Mouse (Mus musculus): ENCODE measurements around the gene Slc16a7. TPM values are rescaled to one million over a fixed set of nuclear protein-coding genes. Genes with fewer than 3 reads are reported as not detected.

Gene Slc16a7
- total RNA-seq, 2 experiments from 2014 or later, result 34.8 to 38.2 TPM

DNA sequence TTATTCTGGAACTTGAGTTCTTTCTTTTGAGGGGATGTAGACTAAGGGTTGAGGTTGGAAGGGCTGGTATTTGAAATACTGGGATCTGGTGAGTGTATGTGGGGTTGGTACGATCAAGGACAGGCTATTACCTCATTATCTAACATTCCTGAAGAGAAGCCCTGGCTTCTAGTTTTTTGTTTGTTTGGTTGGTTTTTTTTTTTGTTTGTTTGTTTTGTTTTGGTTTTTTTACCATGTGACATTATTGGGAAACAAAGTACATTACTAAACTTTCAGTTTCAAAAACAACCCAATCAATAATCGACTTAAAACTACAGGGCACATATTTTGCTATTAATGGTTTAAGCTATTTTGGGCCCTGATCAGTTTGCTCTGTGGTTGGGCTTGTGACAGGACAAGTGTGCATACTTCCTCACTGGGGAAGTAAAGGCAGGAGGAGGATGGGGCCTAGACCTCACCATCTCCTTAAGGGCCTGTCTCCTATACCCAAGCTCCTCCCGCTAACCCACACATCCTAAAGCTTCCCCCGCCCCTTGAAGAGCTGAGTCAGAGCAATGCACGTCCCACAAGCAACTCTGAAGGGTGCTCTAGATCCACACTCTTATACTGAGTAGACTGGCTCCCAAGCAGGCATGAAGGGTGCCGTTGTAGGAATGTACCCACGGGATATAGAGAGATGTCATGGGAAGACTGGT lies 64.2 kb downstream of the Slc16a7 start:
- no peak for DNase-seq (ENCODE audit: low spot score in 2 of 2)

DNA sequence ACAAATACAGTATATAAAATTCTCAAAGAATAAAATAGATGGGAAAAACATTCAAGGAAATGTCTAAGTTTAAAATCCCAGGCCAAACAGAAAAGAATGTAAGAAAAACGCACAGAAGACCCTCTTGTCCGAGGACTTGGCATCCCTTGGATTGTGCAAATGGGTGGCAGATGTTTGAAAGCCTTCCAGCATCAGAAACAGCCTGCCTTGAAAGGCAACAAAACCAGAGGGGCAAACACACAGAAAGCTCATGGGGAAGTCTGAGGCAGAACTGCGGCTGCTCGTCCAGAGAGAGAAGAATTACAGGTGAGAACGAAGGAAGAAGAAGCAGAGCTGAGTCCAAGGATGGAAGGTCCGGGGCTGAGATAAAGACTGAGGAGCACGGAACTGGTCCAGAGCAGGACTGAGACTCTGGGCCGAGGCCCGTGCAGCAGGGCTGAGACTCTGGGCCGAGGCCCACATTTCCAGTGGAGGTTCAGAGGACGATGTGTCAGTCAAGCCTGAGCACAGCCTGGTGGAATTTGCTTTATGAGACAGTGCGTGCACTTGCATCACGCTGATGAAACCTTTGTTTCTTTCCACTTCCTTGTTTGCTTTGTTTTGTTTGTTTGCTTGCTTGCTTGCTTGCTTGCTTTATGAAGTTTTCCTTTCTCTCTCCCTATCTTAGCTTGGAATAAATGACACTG lies 65.0 kb downstream of the Slc16a7 start:
- no peak for DNase-seq (ENCODE audit: low spot score in 2 of 2)

DNA sequence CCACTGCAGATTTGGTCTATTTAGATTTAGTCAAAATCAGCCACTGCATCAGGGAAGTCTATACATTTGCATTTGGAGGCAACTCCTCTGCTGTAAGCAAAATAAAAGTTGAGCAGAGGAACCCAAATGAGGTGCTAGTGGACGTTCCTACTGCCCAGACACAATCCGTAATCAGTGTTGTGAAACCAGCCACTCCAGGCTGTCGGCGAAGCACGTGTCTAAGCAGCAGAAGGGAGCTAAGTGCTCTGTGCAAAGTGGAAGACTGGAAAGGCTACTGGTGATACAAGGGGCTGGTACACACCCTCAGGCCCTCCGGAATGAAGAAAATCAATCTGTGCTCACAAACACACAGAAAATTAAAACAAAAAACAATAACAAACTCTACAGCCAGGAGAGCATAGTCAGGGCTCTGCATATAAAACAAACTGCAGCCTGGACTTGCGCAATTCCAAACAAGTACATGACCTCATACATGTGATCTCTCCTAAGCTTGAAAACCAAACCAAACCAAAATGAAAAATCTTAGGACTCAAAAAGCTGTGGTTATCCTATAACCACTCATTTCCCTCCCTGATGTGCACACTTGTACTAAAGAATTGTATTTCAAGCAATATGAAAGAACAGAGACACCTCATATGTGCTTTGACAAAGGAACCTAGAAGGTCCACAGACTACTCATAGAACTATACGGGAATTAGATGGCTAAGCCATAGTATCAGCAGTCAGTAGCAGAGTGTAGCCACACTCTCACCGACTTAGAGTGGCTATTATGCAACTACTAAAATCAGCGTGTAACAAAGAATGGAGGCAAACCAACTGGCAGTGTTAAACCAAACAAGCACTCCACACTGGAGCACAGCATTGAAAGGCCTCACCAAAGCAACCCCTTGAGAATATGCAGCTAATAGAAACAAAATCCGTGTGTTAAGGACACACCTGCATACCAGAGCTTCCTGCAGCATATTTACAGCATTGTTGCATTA lies 67.5 kb downstream of the Slc16a7 start:
- no peak for DNase-seq (ENCODE audit: low spot score in 2 of 2)

DNA sequence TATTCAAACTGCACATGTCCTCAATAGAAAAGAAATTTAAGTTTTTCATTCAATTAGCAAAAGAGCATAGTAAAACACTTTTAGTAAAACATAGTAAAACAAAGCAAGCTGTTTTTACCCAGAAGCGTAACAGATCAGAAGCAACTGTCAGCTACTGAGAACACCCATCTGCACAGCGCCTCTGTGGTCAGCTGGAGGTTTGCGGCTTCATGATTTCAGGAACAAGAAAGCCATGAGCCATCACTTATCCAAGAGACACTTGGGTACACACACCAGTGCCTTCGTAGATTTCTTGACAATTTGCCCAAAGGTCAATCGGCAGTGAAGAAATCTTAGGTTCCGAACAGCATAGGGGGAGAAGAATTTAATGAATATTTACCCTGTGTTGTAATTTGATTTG lies 71.9 kb downstream of the Slc16a7 start:
- no peak for DNase-seq (ENCODE audit: low spot score in 2 of 2)

DNA sequence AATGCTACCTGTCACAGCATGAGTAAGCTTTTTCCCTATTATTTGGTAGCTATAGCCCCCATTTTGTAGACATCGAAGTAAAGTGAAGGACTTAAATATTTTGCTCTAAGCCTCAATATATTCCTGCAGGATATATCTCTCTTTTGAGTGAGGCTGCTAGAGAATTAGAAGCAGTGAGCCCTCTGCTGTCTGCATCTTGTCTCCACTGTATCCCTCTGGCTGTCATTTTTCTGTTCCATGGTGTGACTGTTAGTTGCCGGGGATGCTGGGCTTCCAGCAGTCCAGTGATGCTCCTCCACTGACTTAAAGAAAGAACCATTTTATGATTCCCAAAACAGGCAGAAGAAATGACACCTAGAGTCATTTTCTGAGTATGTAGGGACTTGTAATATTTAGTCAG lies 78.4 kb downstream of the Slc16a7 start:
- DNase-seq (ENCODE audit: low spot score in 2 of 2), result no peak

DNA sequence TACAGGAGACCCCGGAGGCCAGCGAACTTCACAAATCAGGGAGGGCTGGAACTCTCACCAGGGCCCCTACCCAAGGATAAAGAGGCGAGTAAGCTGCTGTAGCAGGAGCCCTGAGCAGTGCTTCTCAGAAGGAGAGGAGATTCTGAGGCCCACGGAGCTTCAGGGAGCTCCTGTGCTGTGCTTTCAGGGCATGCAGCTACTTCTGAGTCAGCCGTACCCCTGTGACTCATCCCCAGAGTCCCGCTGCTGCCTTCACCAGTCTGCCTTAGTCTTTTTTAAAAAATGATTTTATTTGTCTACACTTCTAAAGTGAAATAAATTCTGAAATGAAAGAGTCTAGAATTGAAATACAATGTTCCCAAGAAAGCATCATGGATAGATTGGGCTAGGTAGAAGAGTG lies 91.2 kb downstream of the Slc16a7 start:
- DNase-seq (ENCODE audit: low spot score in 2 of 2), result peak; percentile 25 to 43

DNA sequence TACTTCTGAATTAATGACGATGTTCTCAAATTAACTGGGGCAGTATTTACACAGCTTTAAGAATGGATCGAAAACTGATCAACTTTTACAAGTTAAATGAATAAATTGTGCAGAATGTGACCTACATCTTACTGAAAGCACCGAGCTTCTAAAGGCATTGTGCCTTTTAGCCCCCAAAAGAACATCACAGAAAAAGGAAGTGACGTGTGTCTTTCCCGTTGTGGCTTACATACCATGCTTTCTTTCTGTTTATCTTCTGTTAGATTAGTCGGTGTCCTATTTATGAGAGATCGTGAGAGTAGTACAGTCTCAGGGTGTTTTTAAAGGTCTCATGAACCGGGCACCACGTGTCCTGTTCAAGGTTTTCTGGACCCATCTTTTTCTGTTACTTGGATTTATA lies 98.9 kb downstream of the Slc16a7 start:
- no peak for DNase-seq (ENCODE audit: low spot score in 2 of 2)

DNA sequence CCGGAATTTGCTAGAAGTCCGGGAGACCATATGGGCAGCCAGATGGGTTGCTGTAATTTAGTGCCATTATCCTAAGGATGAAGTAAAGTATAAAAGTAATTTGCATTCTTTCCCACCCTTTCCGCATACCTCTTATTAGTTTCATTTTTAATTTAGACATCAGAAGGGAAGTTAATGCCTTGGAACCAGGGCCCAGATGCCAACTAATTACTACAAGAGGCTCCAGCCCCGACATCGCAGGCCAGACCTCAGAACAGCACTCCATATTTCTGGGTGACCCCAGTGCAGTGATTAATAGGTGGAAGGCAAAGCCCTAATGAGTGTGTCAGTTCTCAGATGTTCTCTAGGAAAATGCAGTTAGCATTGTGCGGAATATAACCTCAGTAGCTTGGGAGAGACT lies 100.7 kb downstream of the Slc16a7 start:
- no peak for DNase-seq (ENCODE audit: low spot score in 2 of 2)

DNA sequence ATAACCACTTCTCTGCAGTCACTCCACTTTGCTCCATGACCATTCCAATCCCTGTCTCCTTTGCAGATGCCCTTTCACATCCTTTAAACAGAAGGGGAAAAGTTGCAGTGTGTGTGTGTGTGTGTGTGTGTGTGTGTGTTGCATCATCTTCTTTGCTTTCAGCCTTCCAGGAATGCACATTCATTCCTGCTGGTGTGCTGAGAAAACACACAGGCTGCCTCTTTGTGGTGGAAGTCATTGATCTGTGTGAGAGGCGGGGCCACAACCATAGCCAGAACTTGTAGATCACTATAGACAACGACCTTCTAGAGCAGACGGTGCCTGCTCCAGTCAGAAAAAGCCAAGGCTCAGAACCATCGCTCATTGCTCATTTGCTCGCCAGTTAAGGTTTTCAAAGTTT lies 103.9 kb downstream of the Slc16a7 start:
- DNase-seq (ENCODE audit: low spot score in 2 of 2), result no peak

DNA sequence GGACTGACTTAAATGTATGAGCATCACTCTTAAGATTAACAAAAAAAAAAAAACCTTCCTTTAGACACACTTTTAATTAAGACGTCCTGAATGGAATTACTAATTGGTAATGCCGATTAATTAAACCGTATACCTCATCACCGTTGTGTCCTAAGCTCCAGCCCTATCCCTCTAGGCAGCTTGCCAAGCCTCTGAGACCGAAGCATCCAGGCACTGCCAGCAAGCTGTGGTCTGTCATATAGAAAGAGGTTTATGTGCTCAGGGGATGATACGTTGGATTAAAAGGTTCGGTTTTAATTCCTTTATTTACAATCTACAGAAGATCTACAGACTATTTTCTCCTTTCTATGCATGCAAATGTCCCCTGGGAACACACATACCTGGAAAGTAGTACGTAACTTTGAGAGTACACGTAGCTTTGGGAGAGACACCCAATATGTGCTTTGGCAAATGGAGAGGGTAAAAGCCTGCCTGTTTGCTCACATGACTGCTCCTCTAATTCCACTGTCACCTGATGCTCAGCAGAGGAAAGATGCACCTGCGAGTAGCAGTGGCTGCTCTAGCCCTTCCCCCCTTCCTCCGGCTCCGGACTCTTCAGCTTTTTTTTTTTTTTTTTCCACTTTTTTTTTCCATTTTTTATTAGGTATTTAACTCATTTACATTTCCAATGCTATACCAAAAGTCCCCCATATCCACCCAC lies 114.0 kb downstream of the Slc16a7 start:
- no peak for DNase-seq (ENCODE audit: low spot score in 2 of 2)

DNA sequence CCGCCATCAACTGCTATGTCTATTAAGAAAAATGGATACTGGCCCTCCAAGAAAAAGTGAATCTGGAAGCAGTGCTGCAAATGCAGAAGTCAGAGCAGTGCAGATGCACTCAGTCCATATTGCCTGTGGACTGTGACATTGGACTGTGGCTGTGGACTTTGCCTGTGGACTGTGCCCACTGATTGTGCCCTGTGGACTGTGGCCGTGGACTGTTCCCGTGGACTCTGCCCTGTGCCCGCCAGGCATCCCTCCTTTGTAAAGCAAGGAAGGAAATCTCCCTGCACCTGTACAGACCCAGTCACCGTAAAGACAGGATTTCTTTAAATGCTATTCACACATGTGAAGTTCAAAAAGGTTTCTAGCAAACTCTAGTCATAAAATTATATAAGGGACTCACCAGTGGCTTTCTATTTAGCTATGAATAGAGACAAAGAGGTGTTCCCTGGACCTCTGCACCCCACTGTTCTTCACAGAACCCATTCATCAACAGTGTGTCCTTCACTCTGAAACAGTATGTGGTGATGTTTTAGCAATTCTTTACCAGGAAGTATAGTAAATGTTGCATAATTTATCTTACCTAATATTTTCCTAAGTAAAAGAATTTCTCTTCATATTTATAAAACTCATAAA lies 114.6 kb downstream of the Slc16a7 start:
- no peak for DNase-seq (ENCODE audit: low spot score in 2 of 2)

DNA sequence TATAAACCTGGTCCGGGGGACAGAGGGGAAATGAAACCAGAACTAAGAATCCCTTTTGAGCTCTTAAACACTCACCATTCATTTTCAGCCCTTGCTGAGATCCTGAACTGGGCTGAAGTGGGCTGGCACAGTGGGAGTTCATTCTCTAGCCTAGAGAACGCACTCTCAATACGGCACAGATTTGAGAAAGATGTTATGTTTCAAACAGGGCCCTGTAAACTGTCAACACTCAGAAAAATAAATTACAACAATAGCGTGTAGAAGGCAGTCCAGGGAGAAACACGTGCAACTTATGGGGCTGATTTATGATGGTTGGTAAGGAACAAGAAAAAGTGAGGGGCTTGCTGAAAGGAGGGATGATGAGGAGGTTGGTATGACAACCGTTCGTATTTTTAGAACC lies 115.5 kb downstream of the Slc16a7 start:
- DNase-seq (ENCODE audit: low spot score in 2 of 2), result no peak

DNA sequence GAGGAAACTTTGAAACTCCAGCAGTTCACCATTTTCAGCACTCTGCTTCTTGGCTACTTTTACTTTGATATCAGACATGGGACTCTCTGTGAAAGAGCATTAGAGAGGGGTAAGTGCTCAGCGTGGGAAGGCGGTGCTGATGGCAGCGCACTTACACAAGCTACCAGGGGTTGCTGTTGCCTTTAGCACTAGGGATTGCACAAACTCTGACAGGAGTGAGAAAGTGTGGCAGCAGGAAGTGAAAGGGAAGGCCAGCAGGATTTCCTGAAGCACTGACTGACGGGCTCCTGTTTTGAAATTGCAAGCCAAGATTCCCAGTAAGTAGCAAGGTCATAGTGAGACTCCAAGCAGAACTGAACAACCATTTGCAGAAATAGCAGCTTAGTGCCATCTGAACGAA lies 117.8 kb downstream of the Slc16a7 start:
- DNase-seq (ENCODE audit: low spot score in 2 of 2), result no peak

DNA sequence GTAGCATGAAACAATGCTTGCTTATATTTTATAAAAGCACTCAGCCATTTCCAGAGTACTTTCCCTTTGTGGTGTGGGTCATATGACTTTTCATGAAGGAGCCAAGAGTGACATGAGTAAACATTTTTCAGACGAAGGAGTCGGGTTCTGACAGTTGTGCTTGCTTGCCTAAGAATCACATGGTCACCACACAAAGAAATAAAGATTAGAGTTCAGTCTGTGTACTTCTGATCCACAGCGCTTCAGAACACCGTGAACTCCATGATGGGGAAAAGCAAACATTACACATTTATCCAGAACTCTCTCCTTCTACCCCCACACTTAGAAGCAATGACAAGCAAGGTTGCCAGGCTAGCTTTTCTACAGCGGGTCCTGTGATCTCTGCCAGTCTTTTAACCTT lies 119.0 kb downstream of the Slc16a7 start:
- no peak for DNase-seq (ENCODE audit: low spot score in 2 of 2)

DNA sequence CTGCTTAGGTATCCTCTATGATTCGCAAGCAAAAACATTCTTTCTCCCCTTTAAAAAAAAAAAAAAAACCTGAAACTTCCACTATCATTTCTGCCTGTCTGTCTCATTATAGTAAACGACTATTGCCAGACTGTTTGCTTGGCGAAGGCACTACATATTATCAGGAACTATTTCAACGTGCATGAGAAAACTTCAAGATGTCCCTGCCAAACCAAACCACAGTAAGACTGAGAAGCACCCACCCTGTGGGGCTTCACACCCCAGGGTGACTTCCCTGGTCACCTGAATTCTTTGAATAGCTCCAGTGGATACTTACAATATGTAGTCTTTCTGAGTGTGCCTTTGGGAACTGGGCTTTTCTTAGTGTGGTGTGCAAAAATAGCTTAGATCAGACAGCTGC lies 122.9 kb downstream of the Slc16a7 start:
- no peak for DNase-seq (ENCODE audit: low spot score in 2 of 2)

DNA sequence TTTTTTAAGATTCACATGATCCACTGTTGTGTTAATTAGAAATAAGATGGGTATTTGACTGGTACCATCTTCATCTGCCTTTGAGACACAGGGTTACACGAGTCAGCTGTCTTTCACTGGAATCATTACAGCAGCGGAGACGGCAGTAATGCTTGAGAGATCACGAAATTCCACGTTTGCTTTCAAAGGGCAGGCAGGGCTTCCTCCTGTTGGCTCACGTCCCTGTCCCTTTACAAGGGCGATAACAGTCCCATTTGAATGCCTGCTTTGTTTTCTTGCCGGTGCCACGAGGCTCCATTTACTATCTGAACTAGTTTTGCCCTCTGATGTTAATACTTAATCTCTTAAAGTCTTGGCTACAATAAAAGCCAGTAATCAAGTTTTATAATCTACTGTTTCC lies 123.4 kb downstream of the Slc16a7 start:
- no peak for DNase-seq (ENCODE audit: low spot score in 2 of 2)

DNA sequence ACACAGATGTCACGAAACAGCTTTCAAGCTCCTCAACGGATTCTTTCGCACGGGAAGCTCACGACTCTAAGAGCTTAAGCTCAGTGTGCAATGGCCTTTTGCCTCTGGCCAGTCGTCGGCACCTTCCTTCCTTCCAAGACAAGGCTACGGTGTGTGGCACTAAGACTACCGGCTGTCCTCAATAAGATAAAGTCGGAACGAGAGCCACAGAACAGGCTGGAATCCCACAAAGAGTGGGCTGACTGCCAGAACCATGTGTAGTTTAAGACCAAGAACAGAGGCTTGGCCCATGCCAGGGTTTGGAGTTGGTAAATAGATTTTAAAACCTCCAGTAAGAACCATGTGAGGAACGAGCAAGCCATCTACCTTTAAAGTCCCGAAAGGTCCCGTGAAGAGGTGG lies 123.8 kb downstream of the Slc16a7 start:
- peak in 1 of 2 experiments; percentile 30 for DNase-seq (ENCODE audit: low spot score in 2 of 2)

DNA sequence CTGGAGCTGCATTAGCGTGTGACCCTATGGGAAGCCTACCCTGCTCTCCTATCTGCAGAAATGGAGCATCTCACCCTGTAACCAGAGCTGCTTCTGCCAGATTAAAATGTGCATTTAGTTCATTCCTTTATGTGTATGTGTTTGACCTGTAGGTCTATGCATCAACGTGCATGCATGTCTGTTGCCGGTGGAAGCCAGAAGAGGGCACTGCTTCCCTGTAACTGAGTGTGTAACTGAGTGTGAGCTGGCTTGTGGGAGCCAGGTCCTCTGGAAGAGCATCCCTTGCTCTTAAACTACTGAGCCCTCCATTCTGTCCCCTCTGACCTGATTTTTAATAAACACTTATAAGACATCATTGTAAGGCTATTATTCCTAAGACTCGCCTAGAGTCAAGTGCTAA lies 124.3 kb downstream of the Slc16a7 start:
- peak; percentile 22 to 79 for DNase-seq (ENCODE audit: low spot score in 2 of 2)

DNA sequence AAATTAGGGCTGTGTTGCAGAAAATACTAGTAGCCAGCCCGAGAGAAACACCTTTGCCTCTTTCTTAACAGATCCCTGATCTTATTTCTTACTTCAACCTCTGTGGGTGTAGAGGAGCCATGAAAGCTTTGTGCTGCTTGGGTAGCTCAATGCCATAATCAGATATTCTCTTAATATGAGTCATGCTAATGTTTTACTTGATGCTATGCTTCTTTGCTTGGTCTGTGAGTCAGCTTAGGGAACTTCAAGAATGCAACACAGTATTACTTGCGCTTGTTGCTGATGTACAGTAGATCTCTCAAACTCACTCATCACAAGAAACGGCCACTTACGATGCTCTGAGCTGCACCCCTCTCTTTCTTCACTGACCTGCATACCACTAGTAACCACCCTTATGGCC lies 133.4 kb downstream of the Slc16a7 start:
- DNase-seq (ENCODE audit: low spot score in 2 of 2), result no peak

DNA sequence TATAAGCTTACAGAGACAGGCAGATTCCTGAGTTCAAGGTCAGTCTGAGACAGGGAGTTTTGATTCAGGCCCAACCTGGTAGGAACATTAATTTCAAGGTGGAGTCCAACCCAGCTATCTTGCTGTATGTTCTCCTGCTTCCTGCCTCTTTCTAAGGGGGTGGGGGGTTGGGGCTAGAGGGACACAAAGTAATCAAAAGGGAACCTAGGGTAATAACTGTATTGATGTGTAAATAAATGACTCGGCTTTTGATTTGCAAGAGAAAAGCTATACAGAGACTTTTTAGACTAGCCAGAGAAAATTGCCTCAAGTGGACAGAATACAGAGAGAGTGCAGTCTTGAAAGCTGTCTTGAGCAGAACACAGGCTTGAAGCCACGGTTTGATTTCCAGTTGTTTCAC lies 174.7 kb downstream of the Slc16a7 start:
- DNase-seq (ENCODE audit: low spot score in 2 of 2), result no peak

DNA sequence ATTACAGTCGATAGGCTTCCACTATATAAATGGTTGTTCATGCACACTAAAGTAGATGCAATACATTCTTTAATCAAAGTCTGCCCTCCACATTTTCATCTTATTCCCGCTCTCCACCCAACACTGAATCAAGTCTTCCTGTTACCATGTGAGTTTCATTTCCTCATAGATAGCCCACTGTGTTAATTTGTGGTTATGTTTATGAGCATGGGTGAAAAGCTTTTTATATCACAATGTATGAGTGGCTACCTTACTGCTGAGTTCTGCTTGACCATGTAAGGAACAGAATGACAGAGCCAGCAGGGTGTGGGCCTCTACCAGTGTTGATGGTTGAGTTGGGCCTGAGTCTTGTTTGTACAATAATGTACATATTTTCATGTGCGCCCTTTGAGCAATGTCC lies 175.5 kb downstream of the Slc16a7 start:
- no peak for DNase-seq (ENCODE audit: low spot score in 2 of 2)
